Mouse (Mus musculus) liver, embryonic 14.5 days (tissue): ENCODE measurements around the gene Fap.

Source experiments
- CTCF ChIP-seq: IDR thresholded peaks from 2 replicates; pipeline ENCODE4 v1.5.1; 2016; ENCODE audit warnings: antibody characterized with exemption, low read depth, control low read depth
- EP300 ChIP-seq: IDR thresholded peaks from 2 replicates; pipeline ENCODE4 v1.6.1; 2016; ENCODE audit warnings: antibody characterized with exemption, low read depth

DNA sequence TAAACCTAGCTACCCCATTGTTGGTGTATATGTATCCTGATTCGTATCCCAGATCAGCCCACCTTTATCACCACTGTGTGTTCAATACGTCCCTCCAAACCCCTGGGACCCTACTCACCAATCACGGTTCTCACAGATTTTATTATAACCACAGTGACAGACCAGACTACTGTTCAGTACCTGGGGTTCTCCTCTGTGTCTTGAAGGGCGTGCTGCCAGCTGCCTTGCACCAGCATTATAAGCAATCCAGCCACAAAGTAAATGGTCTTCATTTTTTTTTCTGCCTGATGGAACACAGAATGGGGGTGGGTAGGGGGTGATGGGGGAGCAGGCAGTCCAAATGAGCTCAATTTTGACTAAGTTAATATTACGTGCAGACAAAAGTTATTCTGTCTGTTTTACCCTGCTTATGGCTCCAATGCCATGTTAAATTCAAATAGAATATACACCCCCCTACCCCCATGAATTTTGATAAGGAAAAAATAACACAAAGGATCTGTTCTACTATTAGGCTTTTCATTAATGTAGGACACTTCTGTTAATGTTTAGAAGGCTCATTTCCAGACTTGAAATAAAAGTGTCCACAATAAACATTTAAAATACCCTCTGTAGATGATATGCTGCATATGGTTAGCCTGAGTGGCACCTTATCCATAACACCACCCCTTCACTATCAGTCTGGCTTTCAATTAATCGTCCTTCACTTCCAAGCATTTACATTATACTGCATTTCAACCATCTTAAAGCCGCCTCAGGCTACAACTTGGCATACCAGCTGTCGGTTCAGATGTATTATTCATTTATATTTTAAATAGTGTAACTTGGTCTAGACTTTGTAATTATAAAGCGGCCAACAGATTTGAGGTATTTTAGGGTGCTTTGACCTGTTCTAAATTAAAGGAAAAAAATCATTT lies 93.3 kb downstream of the Fap start:
- no peak for TF ChIP-seq EP300
- no peak for TF ChIP-seq CTCF
